Mouse (Mus musculus): ENCODE data around the gene Shank2. TPM values are rescaled to one million over a fixed set of nuclear protein-coding genes. Genes with fewer than 3 reads are reported as not detected.

Shank2 gene
- total RNA-seq, 4 experiments from 2014 or later = 0.16 to 0.38 (median 0.24) TPM

- DNase-seq (ENCODE audit: low spot score) = no peak
These were observed 323.1 kb downstream of the Shank2 start for GRCm38 (mm10) chr7:144324861-144325260.

DNA sequence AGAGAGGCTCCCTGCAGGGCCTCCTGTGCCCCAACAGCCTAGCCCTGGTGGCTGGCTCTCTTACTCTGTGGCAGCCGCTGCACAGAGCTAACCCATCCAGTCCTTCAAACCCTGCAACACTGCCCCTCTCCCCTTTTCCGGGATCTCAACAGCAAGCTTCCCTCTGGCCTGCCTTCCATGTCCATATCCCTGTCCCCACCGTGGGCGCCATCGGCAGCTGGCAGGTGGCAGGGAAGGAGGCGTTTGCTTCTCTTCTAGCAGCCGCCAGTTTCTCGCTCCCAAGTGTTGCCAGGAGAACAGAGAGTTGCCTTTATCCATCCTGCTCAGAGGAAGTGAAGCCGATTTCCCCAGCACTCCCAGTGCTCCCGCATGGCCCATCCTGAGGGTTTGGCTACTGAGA is 323.9 kb downstream of the Shank2 start:
- DNase-seq (ENCODE audit: low spot score) = no peak

- DNase-seq (ENCODE audit: low spot score) = no peak
These were observed 327.7 kb downstream of the Shank2 start for GRCm38 (mm10) chr7:144329403-144329890.

DNA sequence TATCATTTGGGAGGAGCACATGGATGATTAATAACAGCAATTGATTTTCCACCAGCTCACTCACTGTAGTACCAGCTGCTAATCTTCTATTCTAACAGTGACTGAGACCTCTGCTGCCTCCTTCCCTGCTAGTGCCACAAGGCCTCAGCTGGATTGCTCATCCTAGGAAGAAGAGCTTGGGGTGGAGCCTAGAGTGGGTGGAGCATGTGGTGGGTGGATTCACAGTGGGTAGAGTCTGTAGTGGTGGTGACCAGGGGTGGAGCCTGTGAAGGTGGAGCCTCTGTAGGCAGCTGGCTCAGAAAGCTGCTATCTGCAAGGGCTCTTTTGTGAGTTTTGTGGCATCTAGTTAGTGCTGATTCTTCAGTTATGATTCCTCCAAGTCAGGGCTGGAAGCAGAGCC is 334.9 kb downstream of the Shank2 start:
- no peak for DNase-seq (ENCODE audit: low spot score)

GRCm38 (mm10) chr7:144338694-144339093 is 337.0 kb downstream of the Shank2 start:
- DNase-seq (ENCODE audit: low spot score) = no peak

GRCm38 (mm10) chr7:144340376-144340775 is 338.6 kb downstream of the Shank2 start:
- no peak for DNase-seq (ENCODE audit: low spot score)

DNA sequence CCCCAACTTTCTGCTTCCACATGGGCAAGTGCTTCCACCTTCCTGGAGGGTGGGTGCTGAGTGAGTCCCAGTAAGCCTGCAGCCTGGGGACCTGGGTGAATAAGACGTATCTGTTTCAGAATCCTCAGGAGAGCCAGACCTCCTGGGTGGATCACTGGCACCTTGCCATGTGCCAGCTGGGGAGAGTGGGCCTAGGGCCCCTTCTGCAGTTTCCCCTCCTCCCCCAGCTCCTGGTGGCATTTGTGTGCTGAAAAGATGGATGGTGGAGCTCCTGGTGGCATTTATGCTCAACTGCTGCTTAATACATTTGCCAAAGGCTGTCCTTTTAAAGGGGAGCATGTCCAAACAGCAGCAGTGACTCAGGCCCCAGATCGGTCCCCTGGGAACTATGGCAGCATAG is 364.4 kb downstream of the Shank2 start:
- DNase-seq (ENCODE audit: low spot score) = no peak

DNA sequence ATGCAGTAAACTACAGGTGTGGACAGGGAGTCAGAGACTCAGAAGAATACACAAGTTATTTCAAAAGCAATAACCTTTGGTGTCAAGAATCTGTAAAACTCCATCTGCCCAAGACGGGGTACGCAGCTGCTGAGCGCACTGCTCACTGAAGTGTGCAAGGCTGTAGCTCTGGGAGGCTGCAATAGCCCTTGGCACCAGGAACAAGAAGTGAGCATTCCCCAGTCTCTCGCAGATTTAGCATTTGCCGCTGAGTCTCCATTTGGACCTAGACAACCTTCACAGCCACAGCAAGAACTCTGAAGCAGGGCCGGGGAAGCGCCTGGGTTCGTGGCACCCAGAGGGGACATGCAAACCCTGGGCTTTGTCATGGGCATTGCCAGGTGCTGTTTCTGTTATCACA is 371.3 kb downstream of the Shank2 start:
- DNase-seq (ENCODE audit: low spot score) = no peak

GRCm38 (mm10) chr7:144375483-144375882 is 373.8 kb downstream of the Shank2 start:
- no peak for DNase-seq (ENCODE audit: low spot score)

DNA sequence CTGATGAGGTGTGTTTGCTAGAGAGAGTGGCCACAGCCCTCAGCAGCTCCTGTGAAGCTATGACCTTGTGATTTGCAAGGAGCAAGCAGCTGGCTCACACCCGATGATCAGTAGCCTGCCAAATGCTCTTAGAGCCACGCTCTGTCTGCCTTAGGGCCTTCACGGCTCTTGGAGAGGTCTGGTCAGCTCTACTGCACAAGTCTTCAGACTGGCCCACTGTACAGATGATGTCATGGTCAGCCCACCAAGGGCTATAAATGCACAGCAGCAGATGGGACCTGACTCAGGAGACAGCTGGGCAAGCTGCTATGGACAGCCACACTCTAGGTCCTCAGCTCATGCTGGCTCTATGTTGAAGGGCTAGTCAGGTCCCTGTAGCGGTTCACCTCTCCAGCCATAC is 376.5 kb downstream of the Shank2 start:
- DNase-seq (ENCODE audit: low spot score) = no peak

DNA sequence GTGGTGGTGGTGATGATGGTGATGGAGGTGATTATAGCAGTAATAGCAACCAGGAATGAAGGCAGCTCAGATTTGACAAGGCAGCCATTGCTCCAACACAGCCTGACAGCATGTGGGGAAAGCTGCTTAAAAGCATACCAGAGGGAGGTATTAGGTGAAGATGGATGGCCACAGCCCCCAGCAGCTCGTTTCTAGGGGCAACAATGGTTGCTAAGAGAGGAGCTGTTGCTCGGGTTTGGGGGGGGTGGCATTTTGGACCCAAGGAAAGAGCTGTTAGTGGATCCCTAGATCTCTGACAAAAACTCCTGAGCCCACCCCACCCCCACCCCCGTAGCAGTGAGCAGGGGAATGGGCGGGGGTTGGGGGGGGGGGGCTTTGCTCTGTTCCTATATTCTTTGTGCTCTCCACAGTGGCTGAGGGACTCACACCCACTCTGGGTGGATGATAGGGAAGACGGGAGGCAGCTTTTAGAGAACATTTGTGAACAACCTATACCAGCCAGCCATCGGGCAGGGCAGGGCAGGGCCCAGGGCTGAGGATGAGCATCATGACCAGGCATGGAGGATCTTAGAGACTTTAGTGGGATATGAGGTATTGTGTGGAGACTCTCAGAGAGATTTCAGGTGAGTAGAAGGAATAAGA is 377.6 kb downstream of the Shank2 start:
- no peak for DNase-seq (ENCODE audit: low spot score)

GRCm38 (mm10) chr7:144381588-144381987 is 379.9 kb downstream of the Shank2 start:
- no peak for DNase-seq (ENCODE audit: low spot score)

GRCm38 (mm10) chr7:144387537-144387936 is 385.8 kb downstream of the Shank2 start:
- DNase-seq (ENCODE audit: low spot score) = no peak

GRCm38 (mm10) chr7:144389704-144390103 is 388.0 kb downstream of the Shank2 start:
- no peak for DNase-seq (ENCODE audit: low spot score)

GRCm38 (mm10) chr7:144390676-144391075 is 388.9 kb downstream of the Shank2 start:
- no peak for DNase-seq (ENCODE audit: low spot score)

DNA sequence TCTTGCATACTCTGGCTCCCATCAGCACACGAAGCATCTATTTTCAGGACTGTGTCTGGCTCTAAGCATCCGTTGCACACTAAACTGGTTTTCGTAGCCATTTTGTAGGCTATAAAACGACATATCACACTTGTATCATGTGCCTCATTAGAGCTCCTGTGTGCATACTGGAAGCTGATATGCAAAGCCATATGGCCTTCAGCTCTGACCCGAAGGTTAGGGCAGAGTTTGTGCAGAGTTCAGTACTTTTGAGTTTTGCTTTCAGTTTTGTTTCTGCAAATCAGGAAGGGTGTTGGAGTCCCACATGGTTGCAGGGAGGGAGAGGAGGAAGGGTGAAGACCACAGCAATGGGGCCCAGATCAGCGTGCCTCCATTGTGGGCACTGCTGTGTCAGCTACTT is 390.0 kb downstream of the Shank2 start:
- no peak for DNase-seq (ENCODE audit: low spot score)

- DNase-seq (ENCODE audit: low spot score) = no peak
These were observed 400.8 kb downstream of the Shank2 start for GRCm38 (mm10) chr7:144402492-144402891.

GRCm38 (mm10) chr7:144407675-144408074 is 405.9 kb downstream of the Shank2 start:
- no peak for DNase-seq (ENCODE audit: low spot score)

DNA sequence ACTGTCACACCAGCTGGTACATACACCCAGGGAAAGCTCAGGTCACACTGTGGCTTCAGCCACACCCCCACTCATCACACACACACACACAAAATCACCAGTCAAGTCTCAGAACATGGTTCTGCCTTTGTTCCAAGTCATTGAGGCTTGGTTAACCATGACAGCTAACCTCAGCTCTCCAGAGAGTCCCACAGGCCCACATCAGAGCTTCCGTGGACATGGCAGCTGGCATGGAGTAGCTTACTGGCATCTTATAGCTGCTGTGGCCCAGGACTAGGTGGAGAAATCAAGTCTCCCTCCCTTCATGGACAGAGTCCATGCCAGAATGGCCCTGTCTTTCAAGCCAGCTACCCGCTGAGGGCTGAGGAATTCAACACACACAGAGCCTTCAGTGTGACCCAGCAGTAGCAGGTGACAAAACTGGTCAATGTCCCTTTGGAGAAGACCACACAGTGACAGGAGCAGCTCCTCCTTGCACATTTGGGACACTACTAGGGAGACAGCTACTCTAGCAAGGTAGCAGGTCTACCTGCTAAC is 406.8 kb downstream of the Shank2 start:
- DNase-seq (ENCODE audit: low spot score) = no peak

GRCm38 (mm10) chr7:144409682-144410081 is 408.0 kb downstream of the Shank2 start:
- no peak for DNase-seq (ENCODE audit: low spot score)

- DNase-seq (ENCODE audit: low spot score) = no peak
These were observed 410.5 kb downstream of the Shank2 start for GRCm38 (mm10) chr7:144411967-144412906.

GRCm38 (mm10) chr7:144414632-144415031 is 412.9 kb downstream of the Shank2 start:
- DNase-seq (ENCODE audit: low spot score) = no peak

GRCm38 (mm10) chr7:144415795-144416194 is 414.1 kb downstream of the Shank2 start:
- DNase-seq (ENCODE audit: low spot score) = no peak
